Mouse (Mus musculus): ENCODE results near the gene Specc1. TPM values are rescaled to one million over a fixed set of nuclear protein-coding genes. Genes with fewer than 3 reads are reported as not detected.
"Not testable (repeated sequence)": the region's sequence is repeated elsewhere in the genome, so short reads cannot be mapped to it uniquely, and the experiment has no call there.

The Specc1 gene
- 1 to 10 TPM; 5.5 to 9.5 TPM for total RNA-seq (2021)

DNA sequence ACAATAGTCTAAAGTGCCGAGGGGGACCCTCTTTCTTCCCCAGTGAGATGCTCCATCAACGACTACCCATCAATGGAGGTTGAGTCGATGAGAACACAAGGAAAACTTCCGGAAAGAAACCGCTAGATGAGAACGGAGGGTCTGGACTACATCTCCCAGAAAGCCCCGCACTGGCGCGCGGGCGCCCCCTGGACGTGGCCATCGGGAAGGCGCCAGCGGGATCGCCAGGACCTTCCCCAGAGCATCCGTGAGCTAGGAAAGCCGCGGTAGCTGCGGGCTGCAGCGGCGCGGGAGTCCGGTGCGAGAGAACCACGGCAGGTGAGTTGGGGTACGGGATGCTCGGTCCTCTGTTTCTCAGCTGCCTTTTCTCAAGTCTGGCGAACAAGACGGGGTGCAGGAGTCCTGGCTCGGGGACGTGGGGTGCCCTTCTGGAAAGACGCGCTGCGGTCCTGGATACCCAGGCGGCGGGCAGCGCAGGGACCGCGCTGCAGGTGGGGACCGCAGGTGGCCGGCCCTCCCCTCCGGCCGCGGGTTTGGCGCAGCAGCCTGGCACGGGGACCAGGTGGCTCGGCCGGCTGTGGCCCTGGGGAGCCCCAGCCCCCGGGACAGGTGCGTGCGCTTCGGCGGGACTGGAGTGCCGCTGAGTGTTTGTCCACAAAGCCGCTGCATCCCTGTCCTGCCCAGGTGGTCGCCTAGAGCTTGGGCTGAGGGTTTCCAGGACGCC lies at the start of gene Specc1:
Gene Specc1, plus strand, starts transcription at position 192 of the 724 bp plus-strand sequence.
- DNase-seq = peak; percentile 93 to 97
- intact Hi-C loops (cut with DNase I) = no loop called here

- intact Hi-C loops (cut with DNase I) = no loop called here
- DNase-seq = no peak
Observed at GRCm38 (mm10) chr11:61908315-61908714, 48.2 kb upstream of the Specc1 start.

- intact Hi-C loops (cut with DNase I) = no loop called here
- no peak for DNase-seq
Observed at GRCm38 (mm10) chr11:61919702-61920101, 36.9 kb upstream of the Specc1 start.

DNA sequence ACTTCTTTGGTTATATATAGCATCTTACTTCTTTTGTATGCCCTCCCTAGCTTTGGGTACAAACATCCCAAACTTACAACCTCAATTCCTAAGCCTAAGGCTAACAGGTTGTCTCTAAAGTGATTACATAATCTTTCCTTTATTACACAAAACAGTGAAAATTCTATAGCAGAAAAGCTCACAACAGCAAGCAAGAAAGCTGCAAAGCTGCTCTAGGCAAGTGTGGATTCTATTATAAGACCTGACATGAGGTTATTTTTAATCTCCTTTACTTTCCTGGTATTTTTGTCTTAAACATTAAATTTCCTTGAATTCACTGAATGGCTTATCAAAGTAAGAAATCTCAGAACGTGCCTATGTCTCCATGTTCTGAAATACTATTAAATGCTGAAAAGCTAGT lies 33.3 kb upstream of the Specc1 start:
- intact Hi-C loops (cut with DNase I) = no loop called here
- no peak for DNase-seq

DNA sequence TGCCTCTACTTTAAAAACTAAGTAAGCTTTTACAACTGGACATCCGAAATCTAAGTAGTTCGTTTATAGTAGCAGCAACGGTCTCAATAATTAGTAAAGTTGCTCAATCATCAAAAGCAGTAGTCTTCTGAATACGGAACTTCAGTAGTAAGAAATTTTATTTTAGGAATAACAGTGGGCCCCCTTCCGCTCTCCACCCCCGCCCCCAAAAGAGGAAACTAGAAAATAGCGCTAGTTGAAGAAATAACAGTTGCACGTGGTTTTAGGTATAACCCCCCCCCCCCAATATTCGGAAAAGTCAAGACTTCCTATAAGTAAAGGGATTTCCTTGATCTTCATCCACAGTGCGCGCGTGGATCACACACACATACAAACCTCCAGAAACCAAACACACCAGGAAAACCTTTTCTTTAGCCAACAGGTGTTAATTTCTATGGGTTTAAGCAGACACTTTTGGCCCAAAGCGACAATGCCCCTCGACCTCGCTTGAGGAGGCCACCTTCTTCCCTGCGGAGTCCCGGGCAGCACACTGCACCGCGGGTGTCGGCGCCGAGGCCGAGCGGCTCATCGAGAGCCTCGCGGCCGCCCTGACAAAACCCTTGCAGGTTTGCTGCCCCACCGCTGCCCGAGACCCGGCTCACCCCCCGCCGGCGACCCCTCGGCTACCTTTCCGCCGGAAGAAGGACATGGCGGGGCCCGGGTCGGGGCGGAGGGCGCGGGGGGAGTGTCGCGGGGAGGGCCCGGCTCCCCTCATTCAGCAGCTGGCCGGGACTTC lies 27.1 kb upstream of the Specc1 start:
- intact Hi-C loops (cut with DNase I) = loop anchor here (2.0 kb wide), 1 partner anchor 75 kb away; the partner anchor contains the start of gene Ulk2
- no peak for DNase-seq

GRCm38 (mm10) chr11:61930098-61930517 lies 26.5 kb upstream of the Specc1 start, which contains the start of gene Akap10:
Akap10 (minus strand) TSS chr11:61930252.
- peak; percentile 92 to 96 for DNase-seq
- intact Hi-C loops (cut with DNase I) = no loop called here

DNA sequence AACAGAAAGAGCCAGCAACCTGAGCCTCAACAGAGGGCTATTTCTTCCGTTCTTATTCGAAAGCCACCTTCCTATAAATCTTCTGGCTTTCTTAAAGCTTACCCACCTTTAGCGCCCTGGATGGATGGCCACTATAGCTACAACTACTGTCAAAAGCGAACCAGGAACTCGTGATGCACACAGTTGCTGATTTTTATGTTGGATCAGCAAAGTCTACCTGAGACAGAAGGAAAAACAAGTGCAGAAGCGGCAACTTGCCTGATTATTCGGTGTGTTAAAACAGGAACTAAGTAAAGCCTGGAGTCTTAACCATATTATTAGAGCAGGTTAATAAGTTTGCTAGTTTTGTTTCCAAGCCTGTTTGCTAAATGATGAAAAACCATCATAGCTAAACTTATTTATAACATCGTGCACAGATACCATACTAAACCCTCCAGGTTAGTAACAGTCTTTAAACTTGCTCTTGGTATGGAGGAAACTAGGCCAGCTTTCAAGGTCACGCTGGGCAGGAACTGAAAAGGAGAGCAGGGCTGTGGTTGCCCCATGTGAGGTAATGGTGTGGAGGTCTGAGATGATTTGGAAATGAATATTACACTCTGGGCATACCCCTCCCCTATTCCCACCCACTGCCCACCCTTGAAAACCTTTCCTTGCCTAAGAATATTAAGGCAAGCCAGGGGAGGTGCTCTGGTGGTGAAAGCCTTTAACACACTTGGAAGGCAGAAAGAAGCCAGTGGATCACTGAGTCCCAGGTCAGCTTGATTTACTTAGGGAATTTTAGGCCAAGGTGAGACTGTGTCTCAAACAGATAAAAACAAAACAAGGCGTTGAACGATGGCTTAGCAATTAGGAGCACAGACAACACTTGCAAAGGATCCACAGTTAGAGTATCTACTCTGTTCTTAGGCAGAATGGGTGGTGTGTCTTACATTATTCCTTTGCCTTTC lies 25.6 kb upstream of the Specc1 start:
- intact Hi-C loops (cut with DNase I) = no loop called here
- peak in 1 of 2 experiments; percentile 14 for DNase-seq

DNA sequence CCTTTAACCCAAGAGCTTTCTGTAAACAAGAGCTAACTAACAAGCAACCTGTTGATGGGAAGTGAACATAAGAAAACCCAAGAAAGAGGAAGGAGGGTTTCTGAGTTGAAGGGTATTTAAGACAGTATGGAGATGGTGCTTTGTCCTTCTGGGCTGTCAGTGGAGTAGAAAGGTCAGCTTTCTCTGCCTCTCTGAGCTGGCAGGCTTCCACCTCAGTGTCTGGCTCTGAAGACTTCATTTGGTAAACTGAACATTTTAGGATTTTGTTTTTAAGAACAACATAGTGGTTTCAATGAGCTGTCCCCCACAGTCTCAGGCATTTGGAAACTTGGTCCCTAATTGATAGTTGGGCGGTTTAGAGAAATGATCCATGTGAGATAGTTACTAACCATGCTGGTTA lies 18.8 kb upstream of the Specc1 start:
- no peak for DNase-seq
- intact Hi-C loops (cut with DNase I) = no loop called here

DNA sequence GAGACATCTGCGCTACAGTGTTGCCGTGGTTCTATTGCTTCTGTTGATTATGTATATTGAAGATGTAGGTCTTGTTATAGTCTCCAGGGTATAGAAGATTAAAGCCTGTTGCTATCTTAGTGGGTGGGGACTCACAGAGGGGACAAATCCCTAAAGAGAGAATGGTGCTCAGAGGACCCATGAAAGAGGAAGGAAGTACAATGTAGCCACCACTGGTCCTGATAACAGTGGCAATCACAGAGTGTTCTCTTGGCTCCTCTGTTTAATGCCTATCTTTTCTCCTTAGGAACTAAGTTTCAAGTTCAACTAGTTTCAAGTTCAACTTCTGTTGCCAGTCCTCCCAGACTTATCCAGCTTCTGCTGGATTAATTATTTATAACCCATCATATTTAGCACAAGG lies 13.7 kb upstream of the Specc1 start:
- DNase-seq = no peak
- intact Hi-C loops (cut with DNase I) = no loop called here

GRCm38 (mm10) chr11:61944417-61944816 lies 12.1 kb upstream of the Specc1 start:
- no peak for DNase-seq
- intact Hi-C loops (cut with DNase I) = no loop called here

DNA sequence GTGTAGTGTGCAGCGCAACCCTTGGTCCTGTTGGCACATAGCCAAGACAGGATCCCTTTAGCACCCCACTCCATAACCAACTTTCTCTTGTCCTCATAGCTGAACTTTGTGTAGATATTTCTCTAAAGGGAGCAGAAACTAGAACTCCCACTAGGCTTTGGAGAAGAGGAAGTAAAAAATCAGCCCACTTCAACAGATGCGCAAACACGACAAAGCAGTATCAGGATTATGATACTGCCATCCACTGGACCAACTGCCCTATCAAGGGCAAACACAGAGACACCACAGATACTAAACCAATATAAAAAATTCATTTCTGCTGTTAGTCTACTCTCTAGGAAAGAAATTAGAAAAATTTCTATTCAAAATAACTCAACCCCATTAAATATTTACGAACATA lies 10.0 kb upstream of the Specc1 start:
- intact Hi-C loops (cut with DNase I) = no loop called here
- no peak for DNase-seq

DNA sequence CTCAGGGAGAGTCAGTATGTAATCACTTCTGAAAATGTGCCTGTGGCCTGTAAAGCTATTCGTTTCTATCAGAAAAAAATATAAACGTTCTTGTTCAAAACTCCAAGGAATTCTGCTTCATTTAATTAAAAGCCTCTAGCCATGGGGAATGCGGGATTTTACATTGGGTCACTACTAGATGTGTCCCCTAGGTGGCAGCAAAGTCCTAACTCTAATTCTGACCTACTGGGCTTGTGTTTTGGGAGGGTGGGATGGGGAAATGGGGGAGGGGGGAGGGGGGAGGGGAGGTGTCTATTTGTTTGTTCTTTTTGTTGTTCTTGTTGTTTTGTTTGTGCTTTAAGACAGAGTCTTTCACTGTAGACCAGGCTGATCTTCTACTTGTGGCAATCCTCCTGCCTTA lies 7.2 kb upstream of the Specc1 start:
- DNase-seq = peak; percentile 53 to 54

DNA sequence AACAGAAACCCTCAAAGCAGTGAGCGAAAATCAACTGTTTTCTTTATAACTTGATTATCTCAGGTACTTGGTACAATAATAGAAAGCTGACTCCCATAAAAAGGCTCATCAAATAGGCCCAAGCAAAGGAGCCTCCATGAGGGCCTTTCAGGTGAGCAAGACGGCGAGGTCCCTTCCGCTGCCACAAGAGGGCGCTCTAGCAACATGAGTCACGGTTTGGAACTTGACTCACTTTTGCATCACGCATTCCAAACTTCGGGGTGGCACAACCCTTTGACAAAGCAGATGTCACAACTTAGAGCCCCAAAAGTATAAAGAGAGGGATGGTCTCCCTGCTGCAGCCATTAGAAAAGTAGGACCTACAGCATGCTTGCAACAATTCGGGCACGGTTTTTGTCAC lies 5.9 kb upstream of the Specc1 start:
- DNase-seq = peak; percentile 82 to 88
- intact Hi-C loops (cut with DNase I) = loop anchor here (2.0 to 5.0 kb wide), 3 partner anchors 62 to 330 kb away; partner anchors contain the start of genes Ttc19 and Zswim7

More for the DNA sequence above, 7.2 kb upstream of the Specc1 start:
- intact Hi-C loops (cut with DNase I) = loop anchor here (1.0 kb wide), 1 partner anchor 95 kb away; no protein-coding TSS in a partner anchor

GRCm38 (mm10) chr11:61955136-61955535 lies 1.4 kb upstream of the Specc1 start:
- intact Hi-C loops (cut with DNase I) = no loop called here
- no peak for DNase-seq

- intact Hi-C loops (cut with DNase I) = no loop called here
- no peak for DNase-seq
Observed at GRCm38 (mm10) chr11:61955951-61956350, 612 bp upstream of the Specc1 start.

DNA sequence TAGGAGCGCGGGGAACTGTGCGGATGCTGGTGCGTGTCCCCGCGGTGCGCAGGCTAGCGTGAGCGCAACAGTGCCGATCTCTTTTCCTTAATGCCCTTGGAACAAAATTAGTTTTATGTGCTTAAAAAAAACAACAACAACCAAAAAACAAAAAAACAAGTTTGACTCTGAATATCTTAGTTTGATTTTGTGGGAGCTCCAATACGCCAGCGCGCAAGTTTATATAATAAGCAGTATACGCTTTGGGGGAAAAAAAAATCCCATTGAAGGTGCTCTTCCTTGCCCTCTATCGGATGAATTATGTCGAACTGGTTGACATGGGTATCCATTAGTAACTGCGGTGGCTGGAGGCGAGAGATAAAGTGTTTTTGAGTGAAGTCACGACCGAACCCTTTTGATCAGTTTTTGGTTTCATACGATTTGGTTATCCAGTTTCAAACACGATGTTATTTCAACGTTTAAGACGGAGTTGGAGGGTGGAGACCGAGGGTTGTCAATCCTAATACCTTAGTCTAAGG lies 792 bp downstream of the Specc1 start:
- intact Hi-C loops (cut with DNase I) = no loop called here
- no peak for DNase-seq

GRCm38 (mm10) chr11:61958706-61959105 lies 2.1 kb downstream of the Specc1 start:
- intact Hi-C loops (cut with DNase I); DNase-seq: not testable (repeated sequence)

DNA sequence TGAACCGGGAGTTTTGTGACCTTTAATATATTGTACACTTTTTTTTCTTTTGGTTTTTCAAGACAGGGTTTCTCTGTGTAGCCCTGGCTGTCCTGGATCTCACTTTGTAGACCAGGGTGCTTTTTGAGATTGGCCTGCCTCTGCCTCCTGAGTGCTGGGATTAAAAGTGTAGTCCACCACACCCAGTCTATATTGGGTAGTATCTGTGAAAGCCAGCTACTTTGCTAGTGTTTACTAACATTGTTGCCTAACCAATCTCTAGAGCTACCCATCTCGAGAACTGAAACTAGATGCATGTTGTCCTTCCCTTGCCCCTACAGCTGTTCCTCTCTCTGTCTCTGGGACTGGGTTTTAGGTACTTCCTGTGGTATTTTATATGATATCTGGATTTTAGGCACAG lies 3.5 kb downstream of the Specc1 start:
- intact Hi-C loops (cut with DNase I) = no loop called here
- DNase-seq = no peak

- intact Hi-C loops (cut with DNase I) = no loop called here
Observed at GRCm38 (mm10) chr11:61962684-61963083, 6.1 kb downstream of the Specc1 start.

GRCm38 (mm10) chr11:61963193-61963592 lies 6.6 kb downstream of the Specc1 start:
- no peak for DNase-seq
- intact Hi-C loops (cut with DNase I) = no loop called here

More at GRCm38 (mm10) chr11:61962684-61963083, 6.1 kb downstream of the Specc1 start:
- DNase-seq = no peak

Measured in heart, postnatal 36 days (tissue).